ENCODE assay signal across 28 mouse cellular contexts in the genomic region with DNA sequence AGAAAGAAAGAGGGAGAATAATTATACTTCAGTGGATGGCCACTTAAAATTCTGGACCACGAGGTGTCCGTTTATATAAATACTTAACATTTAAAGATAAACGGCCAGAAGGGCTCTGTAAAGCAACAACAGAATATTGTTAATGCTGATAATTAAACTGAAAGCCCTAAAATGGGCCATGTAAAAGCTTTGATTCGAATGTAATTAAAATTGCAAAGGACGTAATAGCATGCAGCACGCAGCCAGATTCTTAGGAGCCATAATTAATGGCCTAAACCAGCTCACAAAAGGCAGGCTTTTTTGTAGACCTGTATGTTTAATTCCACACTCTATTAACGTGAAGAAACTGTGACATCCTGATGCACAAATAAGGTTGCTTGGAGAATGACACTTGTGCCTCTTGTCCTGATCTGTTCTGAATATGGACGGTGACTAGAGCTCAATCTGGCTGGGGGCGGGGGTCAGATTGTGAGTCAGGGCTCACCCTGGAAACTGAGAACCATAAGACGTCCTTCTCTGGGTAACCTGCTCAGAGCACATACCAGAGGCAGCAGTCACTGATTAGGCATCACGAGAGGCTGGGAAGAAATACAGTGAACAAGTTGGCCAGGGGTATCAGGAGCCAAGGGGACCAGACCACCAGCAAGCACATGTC.
DNase-seq lines count a peak whose midpoint lies in the region; ATAC-seq and TF ChIP-seq lines count a peak whose summit lies in the region.
"Had no signal": no experiment of that assay in that cellular context is flagged by ENCODE, and none has a peak within 500 bp of the region (broad histone marks: within the 10 kb centered on the region; RNA-seq: fewer than 3 reads in every experiment).

No protein-coding gene starts in this region.

- TF ChIP-seq POLR2A in brain, embryonic 14.5 days (IDR thresholded peaks at IDR 0.05; ENCODE audit: borderline replicate concordance, extremely low read depth, insufficient read depth, insufficient read length, poor library complexity, severe bottlenecking) = no peak

- H3K4me3 ChIP-seq in forebrain, embryonic 13.5 days = no peak overlapping the region
- H3K4me3 ChIP-seq in forebrain, postnatal 0 days (ENCODE audit: low read depth, low read length) = no peak overlapping the region
- no peak overlapping the region for H3K4me3 ChIP-seq in midbrain, embryonic 13.5 days (replicated peaks)
- no peak overlapping the region for H3K4me3 ChIP-seq in midbrain, embryonic 11.5 days (ENCODE audit: low read depth, low read length)
- H3K4me3 ChIP-seq in hindbrain, embryonic 16.5 days (ENCODE audit: low read length) = no peak overlapping the region
- H3K4me3 ChIP-seq: limb, embryonic 10.5 days; limb, embryonic 15.5 days; liver, embryonic 13.5 days had no signal

- no peak for DNase-seq in forebrain, postnatal 0 days
- no peak for DNase-seq in midbrain, embryonic 11.5 days (ENCODE audit: low spot score, missing footprints)
- peak; percentile 88 for DNase-seq in brain, embryonic 14.5 days (ENCODE audit: low read depth)
- no peak for DNase-seq in urinary bladder, postnatal 25 days (ENCODE audit: low spot score)
- DNase-seq: adrenal gland, adult 8-10 months; cerebellum, adult 11 months; cerebellum, adult 9-10 months; cerebellum, postnatal 36 days; heart, postnatal 14 days; kidney, adult 8-10 months; kidney, postnatal 4 days; layer of hippocampus, postnatal 36 days; liver, embryonic 13.5 days; lung, adult 18-20 months; retina, postnatal 1 day; right cerebral cortex, postnatal 14 days; thymus, postnatal 4 days had no signal

- peak; percentile 63; the same call in 1 of the 2 replicates for ATAC-seq in forebrain, embryonic 13.5 days
- no peak for ATAC-seq in forebrain, postnatal 0 days
- ATAC-seq in midbrain, embryonic 13.5 days = no peak
- ATAC-seq in midbrain, embryonic 11.5 days (ENCODE audit: low FRiP score) = no peak
- ATAC-seq in hindbrain, embryonic 16.5 days = 0 out of 2 replicates have a peak, but pooled peaks have one; percentile 37
- ATAC-seq in erythroid progenitor cell, adult 5-6 weeks (replicated peaks; ENCODE audit: low FRiP score, poor library complexity, severe bottlenecking) = no peak
- ATAC-seq: intestine, embryonic 16.5 days; lung, postnatal 0 days had no signal

- H3K9ac ChIP-seq in forebrain, embryonic 13.5 days = no peak overlapping the region
- no peak overlapping the region for H3K9ac ChIP-seq in forebrain, postnatal 0 days
- H3K9ac ChIP-seq in midbrain, embryonic 13.5 days (replicated peaks) = no peak overlapping the region
- no peak overlapping the region for H3K9ac ChIP-seq in midbrain, embryonic 11.5 days (ENCODE audit: low read length)
- H3K9ac ChIP-seq in hindbrain, embryonic 16.5 days (ENCODE audit: low read depth, low read length) = no peak overlapping the region
- H3K9ac ChIP-seq: limb, embryonic 15.5 days; liver, embryonic 13.5 days had no signal

- H3K27ac ChIP-seq in forebrain, embryonic 13.5 days = no peak overlapping the region
- no peak overlapping the region for H3K27ac ChIP-seq in forebrain, postnatal 0 days (ENCODE audit: low read depth, low read length)
- peak overlapping the region; percentile 30; the same call in 1 of the 2 replicates for H3K27ac ChIP-seq in midbrain, embryonic 13.5 days
- H3K27ac ChIP-seq in midbrain, embryonic 11.5 days (ENCODE audit: low read depth, low read length) = no peak overlapping the region
- H3K27ac ChIP-seq in hindbrain, embryonic 16.5 days (ENCODE audit: low read depth, low read length) = no peak overlapping the region
- H3K27ac ChIP-seq: kidney, postnatal 0 days; limb, embryonic 10.5 days; limb, embryonic 15.5 days; liver, embryonic 13.5 days; macrophage had no signal

- H3K9me3 ChIP-seq in forebrain, embryonic 13.5 days (replicated peaks) = no peaks in the 10 kb centered on the region; the same call in 1 of the 2 replicates
- H3K9me3 ChIP-seq in forebrain, postnatal 0 days (ENCODE audit: low read length) = no peaks in the 10 kb centered on the region
- no peaks in the 10 kb centered on the region for H3K9me3 ChIP-seq in midbrain, embryonic 13.5 days
- no peaks in the 10 kb centered on the region for H3K9me3 ChIP-seq in midbrain, embryonic 11.5 days (ENCODE audit: control insufficient read depth, low read length)
- no peaks in the 10 kb centered on the region; the same call in 1 of the 2 replicates for H3K9me3 ChIP-seq in hindbrain, embryonic 16.5 days (ENCODE audit: control insufficient read depth, low read length)
- H3K9me3 ChIP-seq: limb, embryonic 10.5 days; limb, embryonic 15.5 days; liver, embryonic 13.5 days had no signal

- H3K4me1 ChIP-seq in forebrain, embryonic 13.5 days = peaks cover 15% of the 10 kb centered on the region
- H3K4me1 ChIP-seq in forebrain, postnatal 0 days (ENCODE audit: insufficient read depth) = no peaks in the 10 kb centered on the region
- H3K4me1 ChIP-seq in midbrain, embryonic 13.5 days (replicated peaks) = peaks cover 7% of the 10 kb centered on the region
- no peaks in the 10 kb centered on the region for H3K4me1 ChIP-seq in midbrain, embryonic 11.5 days (ENCODE audit: control insufficient read depth, insufficient read depth, low read length)
- no peaks in the 10 kb centered on the region for H3K4me1 ChIP-seq in hindbrain, embryonic 16.5 days (ENCODE audit: control insufficient read depth, insufficient read depth, low read depth, low read length)
- H3K4me1 ChIP-seq: limb, embryonic 10.5 days; limb, embryonic 15.5 days; liver, embryonic 13.5 days had no signal

- H3K4me2 ChIP-seq in forebrain, embryonic 13.5 days = no peak overlapping the region
- H3K4me2 ChIP-seq in forebrain, postnatal 0 days (ENCODE audit: low read depth) = no peak overlapping the region
- H3K4me2 ChIP-seq in midbrain, embryonic 13.5 days (replicated peaks) = no peak overlapping the region
- H3K4me2 ChIP-seq in midbrain, embryonic 11.5 days = no peak overlapping the region
- H3K4me2 ChIP-seq in hindbrain, embryonic 16.5 days (ENCODE audit: low read length) = no peak overlapping the region
- H3K4me2 ChIP-seq: limb, embryonic 15.5 days; liver, embryonic 13.5 days had no signal

- WGBS in forebrain, embryonic 13.5 days = 21% methylated on average over 11 of the region's 11 CpGs
- 14% methylated on average over 11 of the region's 11 CpGs for WGBS in forebrain, postnatal 0 days
- WGBS in midbrain, embryonic 13.5 days = 40% methylated on average over 11 of the region's 11 CpGs
- WGBS in midbrain, embryonic 11.5 days = 70% methylated on average over 11 of the region's 11 CpGs
- WGBS in hindbrain, embryonic 16.5 days = 37% methylated on average over 11 of the region's 11 CpGs

- no peaks in the 10 kb centered on the region for H3K36me3 ChIP-seq in forebrain, embryonic 13.5 days (ENCODE audit: poor library complexity, severe bottlenecking)
- H3K36me3 ChIP-seq in forebrain, postnatal 0 days (ENCODE audit: insufficient read depth) = no peaks in the 10 kb centered on the region
- no peaks in the 10 kb centered on the region for H3K36me3 ChIP-seq in midbrain, embryonic 13.5 days
- no peaks in the 10 kb centered on the region for H3K36me3 ChIP-seq in midbrain, embryonic 11.5 days (ENCODE audit: control insufficient read depth, insufficient read depth, low read length)
- H3K36me3 ChIP-seq in hindbrain, embryonic 16.5 days (ENCODE audit: control insufficient read depth, insufficient read depth, low read length) = no peaks in the 10 kb centered on the region
- H3K36me3 ChIP-seq: G1E; limb, embryonic 10.5 days; limb, embryonic 15.5 days; liver, embryonic 13.5 days had no signal

- peaks cover 85% of the 10 kb centered on the region for H3K27me3 ChIP-seq in forebrain, embryonic 13.5 days
- peaks cover 22% of the 10 kb centered on the region for H3K27me3 ChIP-seq in forebrain, postnatal 0 days (ENCODE audit: insufficient read depth, low read length)
- H3K27me3 ChIP-seq in midbrain, embryonic 13.5 days = peaks cover 7% of the 10 kb centered on the region; the same call in 1 of the 2 replicates
- no peaks in the 10 kb centered on the region for H3K27me3 ChIP-seq in midbrain, embryonic 11.5 days (ENCODE audit: control insufficient read depth, insufficient read depth, low read length)
- no peaks in the 10 kb centered on the region; the same call in none of the 2 replicates for H3K27me3 ChIP-seq in hindbrain, embryonic 16.5 days (replicated peaks; ENCODE audit: control insufficient read depth, insufficient read depth, low read length)
- H3K27me3 ChIP-seq: limb, embryonic 15.5 days; liver, embryonic 13.5 days had no signal

- TF ChIP-seq CTCF in forebrain, postnatal 0 days (IDR thresholded peaks at IDR 0.05; ENCODE audit: low read depth) = no peak
- TF ChIP-seq CTCF in brain, embryonic 14.5 days (IDR thresholded peaks at IDR 0.05; ENCODE audit: borderline replicate concordance, extremely low read depth, insufficient read depth, insufficient read length) = no peak

Comparison
In these comparisons a context has a peak if more than half of its experiments do, and no peak if none do; other contexts are left out.
1. ATAC-seq: peak in forebrain, embryonic 13.5 days (single experiment) and hindbrain, embryonic 16.5 days (single experiment); none in forebrain, postnatal 0 days (single experiment), midbrain, embryonic 13.5 days (single experiment), midbrain, embryonic 11.5 days (single experiment) and erythroid progenitor cell, adult 5-6 weeks (single experiment).